Mouse (Mus musculus): ENCODE data around the gene Cp. TPM values are rescaled to one million over a fixed set of nuclear protein-coding genes. Genes with fewer than 3 reads are reported as not detected.

Gene Cp
- polyA plus RNA-seq (2015; fragmentation: Nextera tagmentation; extraction: Ambion mirVana), result 44.5 and 79.2 TPM in 2 replicates

DNA sequence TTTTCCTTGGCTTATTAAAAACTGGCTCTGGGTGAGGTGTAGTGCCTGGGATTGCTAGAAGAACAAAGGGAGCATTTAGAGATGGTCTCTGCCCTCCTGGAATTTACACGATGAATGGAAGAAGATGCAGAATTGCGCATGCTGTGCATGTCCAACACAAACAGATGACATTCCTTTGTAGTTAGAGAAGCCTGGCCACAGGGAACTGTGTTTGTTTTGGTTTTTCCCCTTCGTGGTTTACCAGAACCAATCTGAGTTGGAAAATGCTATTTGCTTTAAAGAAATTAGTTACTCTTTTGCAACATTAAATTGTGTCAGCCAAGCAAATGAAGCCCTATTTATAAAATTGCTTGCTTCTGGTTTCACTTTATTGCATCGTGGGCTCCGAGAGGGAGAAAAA, at the start of gene Cp:
Gene Cp (plus strand): TSS at position 170 of the 400 bp plus-strand sequence.

DNA sequence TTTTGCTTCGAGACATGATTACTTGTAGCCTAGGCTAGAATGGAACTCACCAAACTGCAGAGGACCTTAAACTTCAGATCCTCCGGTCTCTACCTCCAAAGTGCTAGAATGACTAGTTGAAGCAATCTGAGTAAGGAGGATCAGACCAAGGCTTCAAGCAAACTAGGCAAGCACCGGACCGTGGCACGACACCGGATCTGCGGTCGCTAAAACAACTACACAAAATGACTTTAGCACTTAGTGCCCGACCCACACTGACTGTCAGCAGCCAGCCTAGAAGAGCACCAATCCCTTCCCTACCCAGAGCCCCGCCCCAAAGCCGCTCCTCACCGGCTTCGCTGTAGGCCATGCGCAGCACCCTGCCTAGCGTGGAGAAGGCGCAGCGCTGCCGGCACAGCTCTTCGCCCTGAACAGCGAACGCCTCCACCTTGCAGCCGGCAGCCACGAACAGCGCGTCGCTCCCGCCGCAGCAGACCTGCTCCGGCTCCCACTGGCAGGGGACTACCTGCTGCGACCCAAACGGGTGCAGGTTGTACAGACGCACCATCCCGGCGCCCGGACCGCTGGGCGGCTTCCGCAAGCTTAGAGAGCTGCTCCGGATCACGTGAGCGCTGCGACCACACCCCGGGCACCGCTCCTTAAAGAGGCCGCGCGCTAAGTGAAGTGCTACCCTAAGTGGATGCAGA, 78.0 kb downstream of the Cp start, which contains the start of gene Hps3:
Gene Hps3 (minus strand): TSS at position 597 of the 686 bp plus-strand sequence.

DNA sequence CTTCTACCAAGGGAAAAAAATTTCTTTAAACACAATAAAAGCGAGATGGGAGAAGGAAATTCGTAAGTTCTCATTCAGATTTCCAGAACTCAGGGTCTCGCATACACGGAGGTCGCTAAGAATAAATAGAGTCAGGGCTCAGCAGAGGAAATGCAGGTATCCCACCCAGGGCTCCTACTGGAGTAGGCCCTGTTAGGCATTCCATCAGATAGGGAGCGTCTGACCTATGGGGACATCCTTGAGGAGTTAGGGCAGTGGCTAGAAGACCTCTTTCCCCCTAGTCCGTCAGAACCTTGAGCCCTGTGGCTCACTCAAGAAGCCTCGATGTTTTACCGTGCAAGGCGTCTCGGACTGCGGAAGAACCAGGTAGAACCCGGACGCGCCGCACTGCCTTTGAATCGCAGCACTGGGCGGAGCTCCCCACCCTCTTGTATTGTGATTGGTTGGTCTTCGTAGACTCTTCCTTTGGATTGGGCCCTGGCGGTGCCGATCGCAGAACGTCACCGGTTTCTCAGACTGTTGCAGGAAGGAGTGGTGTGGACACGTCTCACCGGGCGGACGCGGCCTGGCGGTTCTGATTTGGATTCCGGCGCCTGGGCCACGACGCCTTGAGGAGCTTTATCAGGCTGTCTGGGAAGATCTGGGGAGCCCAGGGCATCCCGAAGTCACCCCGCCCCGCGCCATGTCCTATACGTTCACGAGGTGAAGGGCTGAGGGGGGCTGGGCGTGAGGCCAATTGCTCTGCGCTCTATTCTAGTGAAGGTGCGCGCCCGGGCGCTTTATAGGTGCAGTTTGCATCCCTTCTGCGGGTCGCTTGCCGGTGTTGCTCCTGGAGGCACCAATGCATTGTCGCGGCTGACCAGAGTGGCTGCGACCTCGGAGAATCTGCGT, 100.7 kb downstream of the Cp start, which contains the start of gene Hltf:
Gene Hltf (plus strand): TSS at position 506 of the 891 bp plus-strand sequence.

Other genes starting within 250 kb of the Cp start
- 7.5 and 9.2 TPM in 2 replicates for gene Hps3, start 78.3 kb downstream of the Cp start, polyA plus RNA-seq (2015; fragmentation: Nextera tagmentation; extraction: Ambion mirVana)
- 10.8 and 13.3 TPM in 2 replicates for gene Hltf, start 100.8 kb downstream of the Cp start, polyA plus RNA-seq (2015; fragmentation: Nextera tagmentation; extraction: Ambion mirVana)
- gene Gyg, start 198.3 kb downstream of the Cp start, polyA plus RNA-seq (2015; fragmentation: Nextera tagmentation; extraction: Ambion mirVana), result 40.6 and 50.0 TPM in 2 replicates